Comparison of ENCODE assay signal across 17 mouse cellular contexts in the genomic region with DNA sequence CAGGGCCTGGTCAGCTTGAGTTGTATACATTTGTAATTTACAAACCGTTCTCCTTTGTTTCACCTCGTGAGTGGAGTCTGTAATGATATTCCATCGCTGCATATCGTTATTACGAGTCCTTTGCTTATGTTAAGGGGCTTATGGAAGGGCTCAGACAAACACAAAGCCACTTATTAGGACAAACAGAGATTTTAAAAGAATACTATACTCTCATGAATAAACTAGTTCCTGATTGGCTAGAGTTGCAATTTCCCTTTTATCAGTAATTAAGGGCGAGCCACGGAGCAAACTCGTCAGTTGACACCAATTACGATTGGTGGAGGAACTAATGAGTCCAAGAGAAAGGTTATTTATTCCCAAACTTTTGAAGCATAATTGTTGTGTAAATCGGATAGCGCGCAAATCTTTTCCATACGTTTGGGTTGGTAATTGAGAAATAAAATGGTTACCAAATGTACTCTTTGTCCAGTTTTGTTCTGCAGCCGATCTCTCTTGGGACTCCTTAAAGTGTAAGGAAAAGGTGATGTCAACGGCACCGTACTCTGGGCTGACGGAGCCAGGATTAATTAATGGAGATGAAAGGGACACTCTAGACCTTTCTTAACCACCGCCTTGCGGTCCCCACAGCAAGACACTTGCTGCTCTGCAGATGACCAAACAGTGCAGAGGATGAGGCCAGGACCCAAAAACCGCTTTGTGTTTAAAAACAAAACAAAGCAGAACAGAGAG. TPM values are rescaled to one million over a fixed set of nuclear protein-coding genes. Genes with fewer than 3 reads are reported as not detected.
DNase-seq lines count a peak whose midpoint lies in the region; ATAC-seq lines count a peak whose summit lies in the region.
"Had no signal": no experiment of that assay in that cellular context is flagged by ENCODE, and none has a peak within 500 bp of the region (broad histone marks: within the 10 kb centered on the region; RNA-seq: fewer than 3 reads in every experiment).

No protein-coding gene starts in this region.

- no peaks in the 10 kb centered on the region for H3K36me3 ChIP-seq in midbrain, embryonic 14.5 days (ENCODE audit: control insufficient read depth, insufficient read depth, low read length)
- no peaks in the 10 kb centered on the region for H3K36me3 ChIP-seq in midbrain, embryonic 16.5 days (ENCODE audit: control insufficient read depth, insufficient read depth, low read length)
- H3K36me3 ChIP-seq in embryonic facial prominence, embryonic 13.5 days, result no peaks in the 10 kb centered on the region
- no peaks in the 10 kb centered on the region for H3K36me3 ChIP-seq in forebrain, embryonic 16.5 days (ENCODE audit: control insufficient read depth, insufficient read depth)
- H3K36me3 ChIP-seq: heart, embryonic 12.5 days; midbrain, embryonic 12.5 days had no signal

- no peaks in the 10 kb centered on the region for H3K27me3 ChIP-seq in midbrain, embryonic 14.5 days (ENCODE audit: control insufficient read depth, insufficient read depth, low read length)
- no peaks in the 10 kb centered on the region for H3K27me3 ChIP-seq in midbrain, embryonic 16.5 days (ENCODE audit: control insufficient read depth, insufficient read depth, low read depth, low read length)
- H3K27me3 ChIP-seq in embryonic facial prominence, embryonic 13.5 days, result peaks cover 18% of the 10 kb centered on the region
- peaks cover 10% of the 10 kb centered on the region for H3K27me3 ChIP-seq in forebrain, embryonic 16.5 days (replicated peaks; ENCODE audit: control insufficient read depth, insufficient read depth, low read length)
- H3K27me3 ChIP-seq: heart, embryonic 12.5 days had no signal

- WGBS in midbrain, embryonic 14.5 days, result 76% methylated on average over 20 of the region's 20 CpGs
- 60% methylated on average over 20 of the region's 20 CpGs for WGBS in midbrain, embryonic 16.5 days
- WGBS in embryonic facial prominence, embryonic 13.5 days, result 32% methylated on average over 20 of the region's 20 CpGs
- 12% methylated on average over 20 of the region's 20 CpGs for WGBS in forebrain, embryonic 16.5 days

- DNase-seq in midbrain, embryonic 14.5 days, result no peak
- DNase-seq in layer of hippocampus, adult 9-11 months, result no peak
- no peak for DNase-seq in left cerebral cortex, adult 11 months (ENCODE audit: low spot score)
- DNase-seq in heart, postnatal 14 days, result no peak
- DNase-seq: adrenal gland, postnatal 10 days; cerebellum, adult 8-10 months; gastrocnemius, postnatal 14 days; kidney, postnatal 25 days; layer of hippocampus, postnatal 36 days; lung, adult 2 months; lung, postnatal 4 days; right cerebral cortex, postnatal 4 days had no signal

- H3K9ac ChIP-seq in midbrain, embryonic 14.5 days (replicated peaks; ENCODE audit: low read length), result no peak overlapping the region
- no peak overlapping the region for H3K9ac ChIP-seq in midbrain, embryonic 16.5 days (ENCODE audit: low read depth, low read length)
- H3K9ac ChIP-seq in embryonic facial prominence, embryonic 13.5 days, result no peak overlapping the region
- no peak overlapping the region; the same call in 1 of the 2 replicates for H3K9ac ChIP-seq in forebrain, embryonic 16.5 days (replicated peaks; ENCODE audit: low read depth, low read length)
- H3K9ac ChIP-seq: heart, embryonic 12.5 days; midbrain, embryonic 12.5 days had no signal

- intact Hi-C loops in heart, postnatal 14 days (cut with DNase I), result no loop called here

- H3K4me1 ChIP-seq in midbrain, embryonic 14.5 days (ENCODE audit: control insufficient read depth, insufficient read depth, low read length), result no peaks in the 10 kb centered on the region
- no peaks in the 10 kb centered on the region; the same call in 1 of the 2 replicates for H3K4me1 ChIP-seq in midbrain, embryonic 16.5 days (ENCODE audit: control insufficient read depth, insufficient read depth, low read length)
- H3K4me1 ChIP-seq in embryonic facial prominence, embryonic 13.5 days, result peaks cover 12% of the 10 kb centered on the region
- peaks cover 8% of the 10 kb centered on the region for H3K4me1 ChIP-seq in forebrain, embryonic 16.5 days (replicated peaks; ENCODE audit: control insufficient read depth, insufficient read depth, low read length)
- H3K4me1 ChIP-seq: heart, embryonic 12.5 days had no signal

- H3K4me2 ChIP-seq in midbrain, embryonic 14.5 days (ENCODE audit: low read length), result no peak overlapping the region
- no peak overlapping the region for H3K4me2 ChIP-seq in midbrain, embryonic 16.5 days (ENCODE audit: low read length)
- peak overlapping the region; percentile 41 for H3K4me2 ChIP-seq in embryonic facial prominence, embryonic 13.5 days
- peak overlapping the region; percentile 50 for H3K4me2 ChIP-seq in forebrain, embryonic 16.5 days (ENCODE audit: low read length)
- H3K4me2 ChIP-seq: heart, embryonic 12.5 days; midbrain, embryonic 12.5 days had no signal

- no peaks in the 10 kb centered on the region for H3K9me3 ChIP-seq in midbrain, embryonic 14.5 days (ENCODE audit: control insufficient read depth, low read length)
- H3K9me3 ChIP-seq in midbrain, embryonic 16.5 days (replicated peaks; ENCODE audit: control insufficient read depth, low read length, poor library complexity, severe bottlenecking), result no peaks in the 10 kb centered on the region
- H3K9me3 ChIP-seq in embryonic facial prominence, embryonic 13.5 days, result no peaks in the 10 kb centered on the region
- H3K9me3 ChIP-seq in forebrain, embryonic 16.5 days (ENCODE audit: control insufficient read depth, low read length), result no peaks in the 10 kb centered on the region
- H3K9me3 ChIP-seq: heart, embryonic 12.5 days; midbrain, embryonic 12.5 days had no signal

- ATAC-seq in midbrain, embryonic 14.5 days (ENCODE audit: low FRiP score, low TSS enrichment), result peak; percentile 37; the same call in 1 of the 2 replicates
- ATAC-seq in midbrain, embryonic 16.5 days, result no peak
- ATAC-seq in embryonic facial prominence, embryonic 13.5 days (ENCODE audit: insufficient number of reproducible peaks, insufficient read depth, low FRiP score, low TSS enrichment, low read depth), result no peak
- ATAC-seq in forebrain, embryonic 16.5 days, result peak; percentile 41

- no peak overlapping the region for H3K4me3 ChIP-seq in midbrain, embryonic 14.5 days (replicated peaks; ENCODE audit: low read depth, low read length)
- H3K4me3 ChIP-seq in midbrain, embryonic 16.5 days (ENCODE audit: low read depth, low read length), result no peak overlapping the region
- peak overlapping the region; percentile 14; the same call in 1 of the 2 replicates for H3K4me3 ChIP-seq in embryonic facial prominence, embryonic 13.5 days
- peak overlapping the region; percentile 11 for H3K4me3 ChIP-seq in forebrain, embryonic 16.5 days (replicated peaks; ENCODE audit: low read length)
- H3K4me3 ChIP-seq: heart, embryonic 12.5 days; midbrain, embryonic 12.5 days had no signal

- H3K27ac ChIP-seq in midbrain, embryonic 14.5 days (replicated peaks; ENCODE audit: low read depth, low read length), result no peak overlapping the region
- no peak overlapping the region for H3K27ac ChIP-seq in midbrain, embryonic 16.5 days (ENCODE audit: low read length)
- no peak overlapping the region for H3K27ac ChIP-seq in embryonic facial prominence, embryonic 13.5 days
- no peak overlapping the region for H3K27ac ChIP-seq in forebrain, embryonic 16.5 days (ENCODE audit: low read length)
- H3K27ac ChIP-seq: midbrain, embryonic 12.5 days had no signal

RNA-seq across cellular contexts. Expression of a gene that starts 18.5 kb away (rescaled TPM):
- polyA plus RNA-seq in midbrain, embryonic 14.5 days (2014; fragmentation: Nextera tagmentation; extraction: Ambion mirVana), result 67.5 and 87.9 TPM in 2 replicates
- polyA plus RNA-seq in midbrain, embryonic 16.5 days (2015; fragmentation: Nextera tagmentation; extraction: Ambion mirVana), result 72.0 and 86.3 TPM in 2 replicates
- 105 and 108 TPM in 2 replicates for polyA plus RNA-seq in embryonic facial prominence, embryonic 13.5 days (2015; fragmentation: Nextera tagmentation; extraction: Ambion mirVana)
- polyA plus RNA-seq in forebrain, embryonic 16.5 days (2015; fragmentation: Nextera tagmentation; extraction: Ambion mirVana), result 163 and 186 TPM in 2 replicates
- 10 to 100 TPM; 33.2 to 34.5 TPM for total RNA-seq in heart, postnatal 14 days (2021)

Comparison
In these comparisons a context has a peak if more than half of its experiments do, and no peak if none do; other contexts are left out.
1. ATAC-seq: peak in midbrain, embryonic 14.5 days (single experiment) and forebrain, embryonic 16.5 days (single experiment); none in midbrain, embryonic 16.5 days (single experiment) and embryonic facial prominence, embryonic 13.5 days (single experiment).
2. H3K4me2 ChIP-seq: peak in embryonic facial prominence, embryonic 13.5 days (single experiment) and forebrain, embryonic 16.5 days (single experiment); none in midbrain, embryonic 14.5 days (single experiment) and midbrain, embryonic 16.5 days (single experiment).
3. H3K4me3 ChIP-seq: peak in embryonic facial prominence, embryonic 13.5 days (single experiment) and forebrain, embryonic 16.5 days (single experiment); none in midbrain, embryonic 14.5 days (single experiment) and midbrain, embryonic 16.5 days (single experiment).